In genomic region chr7:80140815-80141214, GRCm38 (mm10) we compare ENCODE assay signal across 9 mouse cellular contexts. TPM values are rescaled to one million over a fixed set of nuclear protein-coding genes. Genes with fewer than 3 reads are reported as not detected.
DNase-seq lines count a peak whose midpoint lies in the region; ATAC-seq and TF ChIP-seq lines count a peak whose summit lies in the region.
"Had no signal": no experiment of that assay in that cellular context is flagged by ENCODE, and none has a peak within 500 bp of the region (broad histone marks: within the 10 kb centered on the region; RNA-seq: fewer than 3 reads in every experiment).

No protein-coding gene starts in this region.

- no peak for TF ChIP-seq POLR2A in cerebellum, adult 2 months (IDR thresholded peaks at IDR 0.05; ENCODE audit: borderline replicate concordance, insufficient read depth, low read length)

- H3K4me2 ChIP-seq in hindbrain, embryonic 12.5 days (replicated peaks): no peak overlapping the region; the same call in 1 of the 2 replicates
- H3K4me2 ChIP-seq: limb, embryonic 15.5 days had no signal

- WGBS in cerebellum, adult 2 months: 20% methylated on average over 9 of the region's 9 CpGs
- 18% methylated on average over 9 of the region's 9 CpGs for WGBS in hindbrain, embryonic 12.5 days

- no peaks in the 10 kb centered on the region for H3K4me1 ChIP-seq in cerebellum, adult 2 months (ENCODE audit: control insufficient read depth, insufficient read depth, low read length)
- H3K4me1 ChIP-seq in hindbrain, embryonic 12.5 days: peaks cover 13% of the 10 kb centered on the region

- DNase-seq in Muller cell, postnatal 12 days (ENCODE audit: inconsistent ontology term): peak; percentile 75
- DNase-seq in cerebellum, adult 2 months: peak; percentile 67 to 69
- DNase-seq in forelimb bud, embryonic 11.5 days (ENCODE audit: low read depth, low spot score): peak; percentile 76
- DNase-seq in layer of hippocampus, postnatal 25 days (ENCODE audit: extremely low spot score in 1 of 2, low spot score in 1 of 2): peak; percentile 48 to 73
- DNase-seq in right cerebral cortex, postnatal 10 days (ENCODE audit: low spot score in 2 of 2): peak; percentile 78 to 84
- peak; percentile 70 to 82 for DNase-seq in urinary bladder, postnatal 36 days (ENCODE audit: low spot score in 2 of 2)

- TF ChIP-seq CTCF in cerebellum, adult 2 months (IDR thresholded peaks at IDR 0.05; ENCODE audit: borderline replicate concordance, insufficient read depth, low read depth, low read length): peak; percentile 84

- no peak overlapping the region for H3K4me3 ChIP-seq in cerebellum, adult 2 months (replicated peaks; ENCODE audit: insufficient read depth, low read depth, low read length)
- no peak overlapping the region for H3K4me3 ChIP-seq in hindbrain, embryonic 12.5 days
- H3K4me3 ChIP-seq: limb, embryonic 15.5 days had no signal

- H3K9me3 ChIP-seq in hindbrain, embryonic 12.5 days (replicated peaks): 0 out of 2 replicates have a peak, but pooled peaks cover 15% of the 10 kb centered on the region

- no peak overlapping the region for H3K9ac ChIP-seq in hindbrain, embryonic 12.5 days
- H3K9ac ChIP-seq: limb, embryonic 15.5 days had no signal

- no peaks in the 10 kb centered on the region for H3K27me3 ChIP-seq in cerebellum, adult 2 months (ENCODE audit: control insufficient read depth, insufficient read depth, low read length)
- H3K27me3 ChIP-seq in hindbrain, embryonic 12.5 days: no peaks in the 10 kb centered on the region; the same call in 1 of the 2 replicates
- H3K27me3 ChIP-seq: limb, embryonic 15.5 days had no signal

- peak; percentile 78 for ATAC-seq in hindbrain, embryonic 12.5 days (ENCODE audit: low FRiP score)
- ATAC-seq in megakaryocyte progenitor cell, adult 5-6 weeks (replicated peaks; ENCODE audit: poor library complexity): peak; percentile 73

- H3K36me3 ChIP-seq in hindbrain, embryonic 12.5 days: no peaks in the 10 kb centered on the region
- H3K36me3 ChIP-seq: limb, embryonic 15.5 days had no signal

- H3K27ac ChIP-seq in cerebellum, adult 2 months (ENCODE audit: insufficient read depth, low read length): no peak overlapping the region
- no peak overlapping the region for H3K27ac ChIP-seq in hindbrain, embryonic 12.5 days
- H3K27ac ChIP-seq: limb, embryonic 15.5 days had no signal

RNA-seq across cellular contexts. Expression of gene Idh2, which starts 25.6 kb away (rescaled TPM):
- polyA plus RNA-seq in cerebellum, adult 2 months (2012; rRNA removed): 77.9 and 84.0 TPM in 2 replicates
- 322 and 326 TPM in 2 replicates for polyA plus RNA-seq in hindbrain, embryonic 12.5 days (2016; fragmentation: Nextera tagmentation; extraction: Ambion mirVana)
- 10 to 100 TPM; 62.2 to 67.0 TPM for total RNA-seq in layer of hippocampus, postnatal 25 days (2021)
- total RNA-seq in megakaryocyte progenitor cell, adult 5-6 weeks (2015): 267 and 274 TPM in 2 replicates
- 276 and 284 TPM in 2 replicates for total RNA-seq in megakaryocyte progenitor cell, adult 5-6 weeks (2017)

RNA-seq across cellular contexts. Expression of gene Sema4b, which starts 45.8 kb away (rescaled TPM):
- polyA plus RNA-seq in cerebellum, adult 2 months (2012; rRNA removed): 10.7 and 11.5 TPM in 2 replicates
- 20.9 and 21.1 TPM in 2 replicates for polyA plus RNA-seq in hindbrain, embryonic 12.5 days (2016; fragmentation: Nextera tagmentation; extraction: Ambion mirVana)
- total RNA-seq in layer of hippocampus, postnatal 25 days (2021): 10 to 100 TPM; 23.0 to 23.2 TPM
- total RNA-seq in megakaryocyte progenitor cell, adult 5-6 weeks (2015): 6.6 and 7.7 TPM in 2 replicates
- total RNA-seq in megakaryocyte progenitor cell, adult 5-6 weeks (2017): 5.3 and 8.1 TPM in 2 replicates
